Mouse (Mus musculus): ENCODE data around the gene Tmem94.

DNA sequence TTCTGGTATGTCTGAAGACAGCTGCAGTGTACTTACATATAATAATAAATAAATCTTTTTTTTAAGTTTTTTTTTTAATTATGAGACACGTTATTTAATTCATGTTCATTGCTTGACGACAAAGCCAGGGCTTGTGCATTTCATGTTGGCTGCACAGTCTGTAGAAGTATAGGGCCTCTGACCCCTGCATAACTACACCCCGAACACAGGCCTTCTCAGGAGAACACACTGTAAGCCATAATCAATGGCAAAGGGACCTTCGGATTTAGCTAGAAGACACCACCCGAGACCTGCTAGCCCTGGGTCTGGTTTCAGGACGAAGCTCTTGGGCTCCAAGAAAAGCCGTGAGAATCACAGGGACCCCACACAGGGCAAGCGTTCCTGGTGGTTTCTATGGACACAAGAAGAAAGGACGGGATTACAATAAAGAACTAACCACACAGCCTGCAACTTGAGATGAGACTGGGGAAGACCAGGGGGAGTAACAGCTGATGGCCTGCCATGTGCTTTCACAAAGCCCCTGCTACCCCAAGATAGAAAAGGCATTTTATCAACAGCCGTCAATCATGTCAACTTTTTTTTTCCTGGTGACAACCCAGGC, 27.5 kb upstream of the Tmem94 start:
- TF ChIP-seq CTCF (IDR thresholded peaks at IDR 0.05; ENCODE audit: extremely low read depth, insufficient read depth, insufficient read length, insufficient replicate concordance) (no peak), POLR2A (IDR thresholded peaks at IDR 0.05; ENCODE audit: low read depth, low read length) (no peak)
